Mouse (Mus musculus): Measurements from ENCODE around the gene Dusp13.

- TF ChIP-seq CTCF (IDR thresholded peaks at IDR 0.05; ENCODE audit: low read depth, low read length) (no peak), POLR2A (IDR thresholded peaks at IDR 0.05; ENCODE audit: borderline replicate concordance, low read depth, low read length) (no peak)
These were observed 41.4 kb downstream of the Dusp13 start for GRCm38 (mm10) chr14:21709545-21709944.
